Mouse (Mus musculus): ENCODE data around the gene Ovgp1. TPM values are rescaled to one million over a fixed set of nuclear protein-coding genes. Genes with fewer than 3 reads are reported as not detected.
"Not testable (repeated sequence)": the region's sequence is repeated elsewhere in the genome, so short reads cannot be mapped to it uniquely, and the experiment has no call there.

Gene Ovgp1
- total RNA-seq, 2 experiments from 2014 or later, result 0.31 TPM; not detected in 1

DNA sequence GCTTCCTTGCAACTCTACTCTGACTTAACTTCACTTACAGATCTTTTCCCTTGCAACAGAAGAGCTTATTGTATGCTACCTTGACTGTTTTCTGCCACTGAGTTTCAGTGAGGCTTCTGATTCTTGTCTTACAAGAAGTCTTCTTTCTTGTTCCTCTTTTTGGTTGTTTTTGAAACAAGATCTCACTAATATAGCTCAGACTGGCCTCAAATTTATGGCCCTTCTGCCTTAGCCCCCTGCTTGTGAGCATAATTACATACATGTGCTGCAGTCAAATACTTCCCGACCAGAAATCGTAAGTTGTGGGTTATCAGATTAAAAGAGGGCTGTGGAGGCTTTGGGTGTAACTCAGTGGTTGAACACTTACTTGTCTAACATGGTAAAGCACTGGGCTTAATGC is 21.2 kb downstream of the Ovgp1 start:
- DNase-seq, result no peak

DNA sequence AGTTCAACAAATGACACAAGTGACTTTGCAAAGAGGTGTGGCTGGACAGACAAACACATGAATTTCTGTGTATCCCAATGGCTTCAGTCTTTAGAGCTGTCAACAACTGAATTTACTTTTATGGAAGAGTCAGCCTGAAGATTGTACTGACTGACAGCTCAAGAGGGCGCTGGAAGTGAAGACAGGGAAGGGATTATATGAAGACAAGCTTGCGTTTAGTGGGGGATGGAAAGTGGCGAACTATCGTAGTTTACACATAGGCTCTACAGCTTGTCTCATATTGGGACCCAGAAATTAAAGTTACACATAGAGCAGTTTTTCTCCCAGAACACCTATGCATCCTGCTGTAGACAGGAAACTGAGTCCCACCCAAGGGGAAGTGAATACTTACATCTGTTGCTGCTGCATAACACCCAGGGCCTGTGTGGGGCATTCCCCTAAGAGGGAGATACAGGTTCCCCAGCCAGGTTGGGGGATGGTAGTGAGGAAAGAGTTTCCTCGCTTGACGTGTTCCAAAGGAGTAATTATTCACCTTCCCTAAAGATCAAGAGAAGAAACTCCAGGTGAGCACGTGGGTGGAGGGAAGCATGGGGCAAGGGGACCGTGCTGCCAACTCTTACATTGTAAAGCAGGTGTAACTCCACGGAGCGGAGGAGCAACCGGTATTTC is 27.3 kb downstream of the Ovgp1 start:
- DNase-seq, result no peak

DNA sequence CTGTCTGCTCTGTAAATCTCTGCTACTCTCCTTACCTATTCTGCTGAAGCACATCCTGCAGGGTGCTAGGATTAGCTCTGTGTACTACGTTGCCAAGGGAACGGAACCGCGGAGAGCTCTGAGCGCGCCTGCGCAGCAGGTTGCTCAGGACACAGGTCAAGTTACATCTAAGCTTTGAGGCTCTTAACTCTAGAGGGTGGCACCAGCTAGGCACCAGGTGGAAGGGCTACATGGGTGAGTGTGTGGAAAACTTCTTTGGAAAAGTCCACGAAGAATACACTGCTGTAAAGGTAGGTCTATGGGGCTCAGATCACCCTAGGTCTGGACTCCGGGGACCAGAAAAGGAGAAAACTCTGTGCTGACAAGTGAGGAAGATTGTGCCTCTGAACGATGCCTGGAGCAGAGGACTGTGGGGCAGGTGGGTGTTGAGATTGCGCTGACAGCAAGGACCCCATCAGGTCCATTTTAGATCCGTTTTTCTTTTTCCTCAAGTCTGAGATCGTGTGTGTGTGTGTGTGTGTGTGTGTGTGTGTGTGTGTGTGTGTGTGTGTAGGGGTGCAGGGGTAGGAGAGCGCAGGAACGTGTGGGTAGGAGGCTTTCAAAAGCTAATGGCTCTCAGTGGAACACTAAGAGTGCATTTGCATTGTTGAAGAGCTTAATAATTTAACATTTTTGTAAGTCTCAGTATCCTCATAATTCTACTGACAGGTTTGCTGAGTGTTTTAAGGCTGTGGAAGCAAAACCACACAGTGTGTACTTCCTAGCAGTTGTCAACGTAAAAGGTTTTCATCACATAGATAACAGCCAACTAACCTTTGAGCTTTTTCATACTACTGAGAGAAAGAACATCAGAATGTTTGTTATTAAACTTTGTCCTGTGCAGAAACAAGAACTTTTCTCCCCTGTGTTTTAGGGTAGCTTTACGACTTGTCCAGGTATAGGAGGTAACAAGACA is 28.2 kb downstream of the Ovgp1 start:
- DNase-seq, result peak; percentile 6 to 16

DNA sequence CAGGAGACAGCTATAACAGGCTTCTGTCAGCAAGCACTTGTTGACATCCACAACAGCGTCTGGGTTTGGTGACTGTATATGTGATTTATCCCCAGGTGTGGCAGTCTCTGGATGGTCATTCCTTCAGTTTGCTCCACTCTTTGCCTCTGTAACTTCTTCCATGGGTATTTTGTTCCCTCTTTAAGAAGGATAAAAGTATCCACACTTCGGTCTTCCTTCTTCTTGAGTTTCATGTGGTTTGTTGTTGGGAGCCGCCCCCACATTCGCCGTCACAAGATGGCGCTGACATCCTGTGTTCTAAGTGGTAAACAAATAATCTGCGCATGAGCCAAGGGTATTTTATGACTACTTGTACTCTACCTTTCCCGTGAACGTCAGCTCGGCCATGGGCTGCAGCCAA is 29.8 kb downstream of the Ovgp1 start:
- not testable (repeated sequence) for DNase-seq

DNA sequence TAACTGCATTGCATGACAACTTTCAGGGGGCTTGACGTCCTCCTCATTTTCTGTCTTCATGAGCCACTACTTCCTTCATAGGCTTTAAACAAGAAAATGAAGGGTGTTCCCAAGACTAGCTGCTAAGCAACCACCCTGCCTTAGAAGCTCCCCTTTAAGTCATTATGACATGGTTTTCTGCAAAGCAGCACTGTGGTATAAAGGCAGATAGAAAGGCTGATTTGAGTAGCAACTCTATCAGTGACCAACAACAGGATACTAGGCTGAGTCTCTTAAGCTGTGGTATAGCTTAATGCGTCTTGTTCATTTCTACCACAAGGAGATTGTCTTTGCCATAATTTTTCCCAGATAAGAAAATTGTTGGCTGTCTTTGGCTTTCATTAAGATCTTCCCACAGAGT is 41.0 kb downstream of the Ovgp1 start, which contains the start of gene Pifo:
Gene Pifo, minus strand, starts transcription at position 101 of the 400 bp plus-strand sequence.
- no peak for DNase-seq

DNA sequence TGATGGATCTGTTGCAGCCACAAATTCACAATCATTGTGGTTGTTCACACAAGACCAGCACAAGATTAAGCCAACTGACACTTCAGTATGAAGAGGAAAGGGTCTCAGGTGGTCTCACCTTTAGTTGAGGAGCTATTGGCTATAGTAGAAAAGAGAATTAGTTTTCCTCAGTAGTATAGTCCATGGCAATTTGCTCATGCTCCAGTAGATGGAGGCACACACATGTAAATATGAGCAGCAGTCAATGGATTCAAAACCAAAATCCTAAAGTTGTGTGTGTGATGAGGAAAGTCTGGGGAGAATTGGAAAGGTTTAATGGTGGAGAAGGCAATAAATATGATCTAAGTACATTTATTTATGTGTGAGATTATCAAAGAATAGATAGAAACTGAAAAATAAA is 48.3 kb downstream of the Ovgp1 start:
- DNase-seq, result no peak

DNA sequence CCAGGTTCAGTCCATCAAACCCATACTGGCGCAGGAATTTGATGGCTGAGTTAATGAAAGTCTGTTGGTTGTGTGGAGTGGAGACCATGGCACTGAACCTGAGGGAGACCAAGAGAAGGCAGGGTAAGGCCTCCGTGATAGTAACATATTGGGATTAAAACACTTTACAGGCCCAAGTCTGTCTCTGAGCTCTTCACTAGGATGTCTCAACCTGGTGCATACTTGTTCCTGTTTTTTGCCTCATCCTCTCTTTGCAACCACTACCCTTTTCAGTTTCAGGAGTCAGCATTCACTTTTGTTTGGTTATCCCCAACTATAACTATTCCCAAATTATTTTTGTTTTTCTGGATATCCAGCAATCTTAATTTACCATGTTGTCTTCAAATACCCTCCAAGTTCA is 50.6 kb downstream of the Ovgp1 start:
- DNase-seq, result no peak

DNA sequence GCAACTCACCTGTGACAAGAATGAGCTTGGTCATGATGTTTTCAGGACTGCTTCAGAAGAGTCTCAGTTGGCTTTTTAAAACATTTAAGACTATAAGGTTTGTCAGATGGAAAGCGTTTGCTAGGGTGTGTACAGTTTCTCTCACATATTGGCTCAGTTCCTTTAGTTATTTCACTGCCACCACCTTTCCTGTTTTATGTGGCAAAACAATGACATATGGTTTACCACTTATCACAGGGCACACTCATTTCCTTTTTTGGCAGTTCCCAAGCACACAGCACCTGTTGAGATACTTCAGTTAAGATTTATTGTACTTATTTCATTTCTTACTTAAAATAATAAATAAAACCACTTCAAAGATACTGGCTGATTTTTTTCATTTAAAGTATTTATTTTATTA is 59.3 kb downstream of the Ovgp1 start, which contains the start of gene Chil5:
Gene Chil5, minus strand, starts transcription at position 34 of the 400 bp plus-strand sequence.
- no peak for DNase-seq

Other genes with a start within 250 kb of the Ovgp1 start
- 100 to 1,000 TPM; 106 to 109 TPM for gene Rap1a, start 172.4 kb upstream of the Ovgp1 start, total RNA-seq (2021)
- gene Adora3, start 102.9 kb upstream of the Ovgp1 start, total RNA-seq (2021), result not detected
- gene Tmigd3, start 102.8 kb upstream of the Ovgp1 start, total RNA-seq (2021), result under 1 TPM in 1 of 2 experiments, not detected in 1; 0.30 TPM
- gene I830077J02Rik, start 41.0 kb upstream of the Ovgp1 start, total RNA-seq (2021), result under 1 TPM; 0.15 to 0.41 TPM
- gene Wdr77, start 14.3 kb upstream of the Ovgp1 start, total RNA-seq (2021), result 10 to 100 TPM; 40.8 to 51.0 TPM
- 1,000 to 10,000 TPM; 1,228 to 1,265 TPM for gene Atp5f1, start 13.6 kb upstream of the Ovgp1 start, total RNA-seq (2021)
- gene Pifo, start 40.9 kb downstream of the Ovgp1 start, total RNA-seq (2021), result under 1 TPM in 1 of 2 experiments, not detected in 1; 0.64 TPM
- not detected for gene Chil5, start 59.1 kb downstream of the Ovgp1 start, total RNA-seq (2021)
- not detected for gene Chia1, start 139.5 kb downstream of the Ovgp1 start, total RNA-seq (2021)
- not detected for gene Chil3, start 193.9 kb downstream of the Ovgp1 start, total RNA-seq (2021)
- gene Chil4, start 245.8 kb downstream of the Ovgp1 start, total RNA-seq (2021), result not detected